Mouse (Mus musculus) embryonic facial prominence, embryonic 11.5 days (tissue): ENCODE results near the gene Cbfa2t3. TPM values are rescaled to one million over a fixed set of nuclear protein-coding genes. Genes with fewer than 3 reads are reported as not detected.

Experiments
- ATAC-seq: fragments of 200-750 bp; cut with Nextera tagmentation; replicated peaks from 2 replicates; pipeline ENCODE4 v1.8.0; 2017; ENCODE audit warnings: low read depth; ENCODE audit not compliant: insufficient number of reproducible peaks, low FRiP score, low TSS enrichment
- DNase-seq: peaks from one replicate; pipeline ENCODE4 v3.0.0-alpha.2; 2015; ENCODE audit warnings: low spot score
- H3K27ac ChIP-seq: fragments of 300-500 bp; sonication (generic); replicated peaks from 2 replicates; pipeline ENCODE4 v1.5.1; 2014; ENCODE audit warnings: mild to moderate bottlenecking, low read depth, low read length, control low read depth
- H3K27me3 ChIP-seq: fragments of 300-500 bp; sonication (generic); 2 replicates; pipeline ENCODE4 v1.6.1; 2014; ENCODE audit warnings: mild to moderate bottlenecking, low read length, moderate library complexity, mixed read lengths; ENCODE audit not compliant: control insufficient read depth, insufficient read depth
- H3K36me3 ChIP-seq: fragments of 300-500 bp; sonication (generic); replicated peaks from 2 replicates; pipeline ENCODE4 v1.6.1; 2014; ENCODE audit warnings: low read depth, mild to moderate bottlenecking, low read length, moderate library complexity, mixed read lengths; ENCODE audit not compliant: control insufficient read depth, insufficient read depth
- H3K4me1 ChIP-seq: fragments of 300-500 bp; sonication (generic); 2 replicates; pipeline ENCODE4 v1.6.1; 2014; ENCODE audit warnings: low read length, mixed read lengths; ENCODE audit not compliant: control insufficient read depth, insufficient read depth
- H3K4me2 ChIP-seq: fragments of 300-500 bp; sonication (generic); 2 replicates; pipeline ENCODE4 v1.6.1; 2014; ENCODE audit warnings: low read depth, mild to moderate bottlenecking, control low read depth, low read length, moderate library complexity
- H3K4me3 ChIP-seq: fragments of 300-500 bp; sonication (generic); 2 replicates; pipeline ENCODE4 v1.5.1; 2014; ENCODE audit warnings: low read depth, low read length, control low read depth
- H3K9ac ChIP-seq: fragments of 300-500 bp; sonication (generic); replicated peaks from 2 replicates; pipeline ENCODE4 v1.6.1; 2014; ENCODE audit warnings: mild to moderate bottlenecking, control low read depth, low read length
- H3K9me3 ChIP-seq: fragments of 300-500 bp; sonication (generic); replicated peaks from 2 replicates; pipeline ENCODE4 v1.6.1; 2016; ENCODE audit warnings: mild to moderate bottlenecking, low read length, inconsistent platforms, mixed read lengths; ENCODE audit not compliant: control insufficient read depth
- WGBS: fragments of 180-500 bp; shearing (Covaris S2); extraction: QIAGEN DNeasy Blood & Tissue Kit; methylation state at CpG from one replicate; pipeline ENCODE4 v1.1.7; 2014; 5-methylcytosine and 5-hydroxymethylcytosine counted together
- polyA plus RNA-seq: library from polyadenylated mRNA; unstranded; fragments of >200 nt; fragmentation: Nextera tagmentation; extraction: Ambion mirVana; gene quantifications from 2 replicates; pipeline ENCODE4 v1.2.1, GENCODE M21; 2014

Cbfa2t3 gene
- polyA plus RNA-seq, 1 experiment from 2014 or later: 1.9 TPM

- Histone ChIP-seq H3K27ac (no peak overlapping the region), H3K9me3 (no peaks in the 10 kb centered on the region), H3K27me3 (no peaks in the 10 kb centered on the region), H3K4me2 (no peak overlapping the region), H3K4me1 (peaks cover 11% of the 10 kb centered on the region), H3K4me3 (no peak overlapping the region), H3K9ac (no peak overlapping the region), H3K36me3 (no peaks in the 10 kb centered on the region)
- DNase-seq (no peak), ATAC-seq (no peak)
- 69% methylated on average over 6 of the region's 6 CpGs for WGBS
Measured at GRCm38 (mm10) chr8:122644175-122644954, 54.5 kb downstream of the Cbfa2t3 start.

GRCm38 (mm10) chr8:122642071-122642470 lies 56.8 kb downstream of the Cbfa2t3 start:
- H3K4me1 ChIP-seq: peaks cover 13% of the 10 kb centered on the region
- 73% methylated on average over 9 of the region's 9 CpGs for WGBS
- no peaks in the 10 kb centered on the region for H3K27me3 ChIP-seq
- H3K36me3 ChIP-seq: no peaks in the 10 kb centered on the region
- no peak overlapping the region for H3K9ac ChIP-seq
- H3K4me2 ChIP-seq: no peak overlapping the region
- DNase-seq: no peak
- no peak overlapping the region for H3K27ac ChIP-seq
- H3K9me3 ChIP-seq: no peaks in the 10 kb centered on the region
- no peak overlapping the region for H3K4me3 ChIP-seq
- no peak for ATAC-seq

- Histone ChIP-seq H3K4me3 (no peak overlapping the region), H3K4me1 (peaks cover 13% of the 10 kb centered on the region), H3K9ac (no peak overlapping the region), H3K9me3 (no peaks in the 10 kb centered on the region), H3K36me3 (no peaks in the 10 kb centered on the region), H3K27ac (no peak overlapping the region), H3K27me3 (no peaks in the 10 kb centered on the region), H3K4me2 (no peak overlapping the region)
- ATAC-seq (no peak), DNase-seq (no peak)
- WGBS: 71% methylated on average over 15 of the region's 15 CpGs
Measured at GRCm38 (mm10) chr8:122641406-122641805, 57.5 kb downstream of the Cbfa2t3 start.

- Histone ChIP-seq H3K27ac (no peak overlapping the region), H3K9ac (no peak overlapping the region; the same call in 1 of the 2 replicates), H3K9me3 (no peaks in the 10 kb centered on the region), H3K4me3 (no peak overlapping the region), H3K27me3 (no peaks in the 10 kb centered on the region), H3K4me1 (peaks cover 13% of the 10 kb centered on the region), H3K4me2 (no peak overlapping the region), H3K36me3 (no peaks in the 10 kb centered on the region)
- no peak for ATAC-seq
- no peak for DNase-seq
- 83% methylated on average over 4 of the region's 4 CpGs for WGBS
Measured at GRCm38 (mm10) chr8:122640825-122641224, 58.1 kb downstream of the Cbfa2t3 start.

- peak; percentile 56 for DNase-seq
- H3K27ac ChIP-seq: no peak overlapping the region
- no peak overlapping the region for H3K4me2 ChIP-seq
- H3K4me1 ChIP-seq: peaks cover 13% of the 10 kb centered on the region
- H3K9me3 ChIP-seq: no peaks in the 10 kb centered on the region
- WGBS: 35% methylated on average over 16 of the region's 16 CpGs
- no peak overlapping the region for H3K4me3 ChIP-seq
- no peaks in the 10 kb centered on the region for H3K27me3 ChIP-seq
- no peaks in the 10 kb centered on the region for H3K36me3 ChIP-seq
- no peak for ATAC-seq
- no peak overlapping the region for H3K9ac ChIP-seq
Measured at GRCm38 (mm10) chr8:122639521-122640248, 59.2 kb downstream of the Cbfa2t3 start.

GRCm38 (mm10) chr8:122638601-122639000 lies 60.3 kb downstream of the Cbfa2t3 start:
- WGBS: 73% methylated on average over 16 of the region's 16 CpGs
- Histone ChIP-seq H3K27me3 (no peaks in the 10 kb centered on the region), H3K9me3 (no peaks in the 10 kb centered on the region), H3K4me3 (no peak overlapping the region), H3K4me1 (peaks cover 13% of the 10 kb centered on the region), H3K36me3 (no peaks in the 10 kb centered on the region), H3K4me2 (no peak overlapping the region), H3K27ac (no peak overlapping the region), H3K9ac (no peak overlapping the region)
- ATAC-seq: no peak
- no peak for DNase-seq

- DNase-seq (no peak), ATAC-seq (no peak)
- WGBS: 84% methylated on average over 9 of the region's 9 CpGs
- Histone ChIP-seq H3K27me3 (no peaks in the 10 kb centered on the region), H3K36me3 (no peaks in the 10 kb centered on the region), H3K9ac (no peak overlapping the region), H3K27ac (no peak overlapping the region), H3K4me1 (peaks cover 13% of the 10 kb centered on the region), H3K4me2 (no peak overlapping the region), H3K9me3 (no peaks in the 10 kb centered on the region), H3K4me3 (no peak overlapping the region)
Measured at GRCm38 (mm10) chr8:122637230-122637629, 61.7 kb downstream of the Cbfa2t3 start.

GRCm38 (mm10) chr8:122636803-122637175 lies 62.1 kb downstream of the Cbfa2t3 start:
- DNase-seq: no peak
- no peaks in the 10 kb centered on the region for H3K36me3 ChIP-seq
- no peak overlapping the region for H3K4me3 ChIP-seq
- no peak overlapping the region for H3K27ac ChIP-seq
- ATAC-seq: no peak
- no peak overlapping the region for H3K4me2 ChIP-seq
- peaks cover 13% of the 10 kb centered on the region for H3K4me1 ChIP-seq
- no peaks in the 10 kb centered on the region for H3K27me3 ChIP-seq
- 57% methylated on average over 9 of the region's 9 CpGs for WGBS
- H3K9ac ChIP-seq: no peak overlapping the region
- no peaks in the 10 kb centered on the region for H3K9me3 ChIP-seq
